Mouse (Mus musculus): ENCODE measurements around the gene Nln. TPM values are rescaled to one million over a fixed set of nuclear protein-coding genes. Genes with fewer than 3 reads are reported as not detected.

Gene Nln
- total and polyA plus RNA-seq, 2 experiments from 2014 or later: 60.2 to 91.3 TPM

DNA sequence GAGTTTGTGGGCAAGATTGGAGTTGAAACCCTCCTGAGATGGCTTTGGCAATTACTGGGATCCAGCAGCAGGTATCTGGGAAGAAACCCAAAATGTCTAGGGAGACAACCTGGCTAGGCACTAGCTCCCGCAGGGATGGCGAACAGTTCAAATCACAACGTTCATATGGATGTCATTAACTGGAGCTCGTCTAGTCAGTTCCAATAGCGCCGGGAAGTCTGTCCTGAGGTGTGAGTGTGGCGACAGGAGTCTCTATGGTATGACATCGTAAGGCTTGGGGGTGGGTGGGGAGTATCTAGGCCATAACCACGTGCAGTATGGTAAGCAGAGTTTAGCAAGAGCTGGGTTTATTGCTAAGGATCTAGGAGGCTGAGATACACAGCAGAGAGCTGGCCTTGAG, 46.4 kb downstream of the Nln start:
- Histone ChIP-seq H3K4me1 (ENCODE audit: insufficient read depth, low read length) (no peaks in the 10 kb centered on the region), H3K27ac (ENCODE audit: low read depth, low read length) (no peak overlapping the region), H3K4me3 (ENCODE audit: low read depth, low read length) (no peak overlapping the region), H3K27me3 (ENCODE audit: insufficient read depth, low read length) (no peaks in the 10 kb centered on the region), H3K9me3 (ENCODE audit: low read length) (no peaks in the 10 kb centered on the region), H3K9ac (replicated peaks; ENCODE audit: low read length, poor library complexity, severe bottlenecking) (no peak overlapping the region), H3K4me2 (ENCODE audit: low read depth, low read length, poor library complexity, severe bottlenecking) (no peak overlapping the region), H3K36me3 (ENCODE audit: insufficient read depth, low read length) (peaks cover 38% of the 10 kb centered on the region)
- WGBS: 87% methylated on average over 9 of the region's 9 CpGs
- ATAC-seq (ENCODE audit: low FRiP score): no peak
- DNase-seq (ENCODE audit: low spot score): no peak
- no peak for TF ChIP-seq CTCF (IDR thresholded peaks at IDR 0.05)

DNA sequence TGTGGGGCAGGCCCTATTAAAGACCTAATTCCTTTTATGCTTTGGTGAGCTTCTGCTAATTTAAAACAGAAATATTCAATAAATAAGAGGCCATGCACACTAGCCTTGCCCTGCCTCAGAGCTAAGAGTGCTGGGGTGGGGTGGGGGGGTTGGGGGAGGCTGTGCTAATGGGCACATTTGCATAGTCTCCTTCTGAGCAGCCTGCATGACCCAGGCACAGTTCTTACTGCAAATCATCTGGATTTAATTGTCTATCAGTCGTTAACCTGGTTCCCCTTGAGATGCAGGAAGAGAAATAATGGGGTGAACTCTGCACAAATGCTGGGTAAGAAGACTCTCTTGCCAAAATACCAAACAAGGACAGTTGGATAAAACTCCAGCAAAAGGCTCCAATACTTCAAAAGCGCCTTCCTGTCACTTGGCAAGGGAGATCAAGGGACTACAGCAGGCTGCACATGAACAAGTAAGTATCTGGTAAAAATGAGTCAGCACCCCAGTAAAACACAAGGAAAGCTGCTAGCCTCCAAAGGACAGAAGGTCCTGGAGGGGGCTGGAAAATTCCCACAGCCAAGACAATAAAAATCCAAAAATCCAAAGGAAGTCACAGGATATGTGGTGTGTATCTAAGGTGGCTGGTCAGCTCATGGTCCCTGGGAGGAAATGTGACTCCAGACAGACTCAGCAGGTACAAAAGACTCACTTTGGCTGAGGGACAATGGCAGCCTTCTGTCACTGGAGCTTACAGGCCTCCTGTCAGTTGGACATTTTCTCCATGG, 47.3 kb downstream of the Nln start:
- Histone ChIP-seq H3K9me3 (ENCODE audit: low read length) (no peaks in the 10 kb centered on the region), H3K9ac (replicated peaks; ENCODE audit: low read length, poor library complexity, severe bottlenecking) (no peak overlapping the region), H3K27ac (ENCODE audit: low read depth, low read length) (no peak overlapping the region), H3K27me3 (ENCODE audit: insufficient read depth, low read length) (no peaks in the 10 kb centered on the region), H3K36me3 (ENCODE audit: insufficient read depth, low read length) (peaks cover 30% of the 10 kb centered on the region), H3K4me1 (ENCODE audit: insufficient read depth, low read length) (no peaks in the 10 kb centered on the region), H3K4me2 (ENCODE audit: low read depth, low read length, poor library complexity, severe bottlenecking) (no peak overlapping the region), H3K4me3 (ENCODE audit: low read depth, low read length) (no peak overlapping the region)
- no peak for TF ChIP-seq CTCF (IDR thresholded peaks at IDR 0.05)
- no peak for ATAC-seq (ENCODE audit: low FRiP score)
- no peak for DNase-seq (ENCODE audit: low spot score)
- WGBS: 55% methylated on average over 2 of the region's 2 CpGs

DNA sequence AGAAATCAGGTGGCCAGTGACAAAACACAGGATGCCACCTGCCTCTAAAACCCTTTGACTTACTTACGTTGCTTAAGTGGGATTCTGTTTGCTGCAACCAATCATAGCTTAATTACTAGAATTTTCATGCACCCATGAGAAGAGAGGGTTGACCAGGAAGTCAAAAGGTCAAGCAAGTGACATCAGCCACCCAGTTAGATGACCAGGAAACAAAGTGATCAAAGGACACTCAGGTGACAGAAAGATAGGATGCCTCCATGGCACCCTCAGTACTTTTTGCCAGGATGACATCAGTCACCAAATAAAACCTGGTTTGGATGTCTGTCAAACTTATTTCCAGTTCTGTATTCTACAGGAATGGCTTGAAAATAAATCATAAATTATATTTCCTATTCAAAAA, 49.2 kb downstream of the Nln start:
- no peak overlapping the region for H3K9ac ChIP-seq (replicated peaks; ENCODE audit: low read length, poor library complexity, severe bottlenecking)
- H3K4me3 ChIP-seq (ENCODE audit: low read depth, low read length): no peak overlapping the region
- no peak overlapping the region for H3K27ac ChIP-seq (ENCODE audit: low read depth, low read length)
- peaks cover 34% of the 10 kb centered on the region for H3K36me3 ChIP-seq (ENCODE audit: insufficient read depth, low read length)
- H3K9me3 ChIP-seq (ENCODE audit: low read length): no peaks in the 10 kb centered on the region
- no peak for TF ChIP-seq CTCF (IDR thresholded peaks at IDR 0.05)
- H3K4me1 ChIP-seq (ENCODE audit: insufficient read depth, low read length): no peaks in the 10 kb centered on the region
- H3K27me3 ChIP-seq (ENCODE audit: insufficient read depth, low read length): no peaks in the 10 kb centered on the region
- H3K4me2 ChIP-seq (ENCODE audit: low read depth, low read length, poor library complexity, severe bottlenecking): no peak overlapping the region
- ATAC-seq (ENCODE audit: low FRiP score) (no peak), DNase-seq (ENCODE audit: low spot score) (no peak)
- WGBS: 85% methylated on average over 1 of the region's 1 CpGs

DNA sequence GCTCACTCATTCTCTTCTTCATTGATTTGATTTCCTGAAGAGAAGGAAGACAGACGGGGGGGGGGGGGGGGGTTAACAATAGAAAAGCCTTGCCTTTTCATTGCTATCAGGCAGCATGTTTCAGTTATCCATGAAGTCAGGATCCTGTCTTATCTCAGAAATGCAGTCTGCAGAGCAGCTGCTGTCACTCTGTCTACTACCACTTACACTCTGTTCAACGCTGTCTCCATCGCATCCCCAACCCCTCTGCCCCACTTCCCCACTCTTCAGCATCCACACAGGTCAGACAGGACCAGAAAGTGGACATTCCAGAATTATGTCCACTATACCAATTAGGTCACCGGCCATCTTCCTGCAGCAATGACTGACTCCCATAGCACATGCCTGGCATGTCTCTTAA, 49.9 kb downstream of the Nln start:
- 86% methylated on average over 4 of the region's 4 CpGs for WGBS
- no peak overlapping the region for H3K27ac ChIP-seq (ENCODE audit: low read depth, low read length)
- DNase-seq (ENCODE audit: low spot score) (no peak), ATAC-seq (ENCODE audit: low FRiP score) (no peak)
- no peaks in the 10 kb centered on the region for H3K9me3 ChIP-seq (ENCODE audit: low read length)
- TF ChIP-seq CTCF (IDR thresholded peaks at IDR 0.05): no peak
- H3K27me3 ChIP-seq (ENCODE audit: insufficient read depth, low read length): no peaks in the 10 kb centered on the region
- no peak overlapping the region for H3K9ac ChIP-seq (replicated peaks; ENCODE audit: low read length, poor library complexity, severe bottlenecking)
- no peaks in the 10 kb centered on the region for H3K4me1 ChIP-seq (ENCODE audit: insufficient read depth, low read length)
- H3K36me3 ChIP-seq (ENCODE audit: insufficient read depth, low read length): peaks cover 29% of the 10 kb centered on the region; the same call in 1 of the 2 replicates
- no peak overlapping the region for H3K4me3 ChIP-seq (ENCODE audit: low read depth, low read length)
- H3K4me2 ChIP-seq (ENCODE audit: low read depth, low read length, poor library complexity, severe bottlenecking): no peak overlapping the region

DNA sequence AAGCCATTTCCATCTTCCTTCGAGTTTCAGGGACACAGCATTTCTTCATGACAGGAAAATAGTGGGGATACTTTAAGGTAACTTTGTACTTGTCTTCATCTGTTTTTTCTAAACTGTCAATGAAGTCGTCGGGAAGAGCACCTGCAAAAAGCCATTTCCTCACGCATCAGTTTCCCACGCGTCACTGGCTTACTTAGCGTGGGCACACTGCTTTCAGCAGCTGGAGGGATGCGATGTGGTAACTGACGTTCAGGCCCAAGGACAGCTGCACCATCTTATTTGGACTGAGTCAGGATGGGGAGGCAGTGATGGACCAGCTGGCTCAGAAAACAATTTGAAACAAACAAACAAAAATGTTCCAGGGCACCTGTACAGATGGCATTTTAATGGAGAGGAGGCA, 50.7 kb downstream of the Nln start:
- DNase-seq (ENCODE audit: low spot score): no peak
- no peaks in the 10 kb centered on the region for H3K4me1 ChIP-seq (ENCODE audit: insufficient read depth, low read length)
- peaks cover 25% of the 10 kb centered on the region; the same call in 1 of the 2 replicates for H3K36me3 ChIP-seq (ENCODE audit: insufficient read depth, low read length)
- no peaks in the 10 kb centered on the region for H3K9me3 ChIP-seq (ENCODE audit: low read length)
- H3K4me3 ChIP-seq (ENCODE audit: low read depth, low read length): no peak overlapping the region
- no peak for TF ChIP-seq CTCF (IDR thresholded peaks at IDR 0.05)
- H3K27ac ChIP-seq (ENCODE audit: low read depth, low read length): no peak overlapping the region
- ATAC-seq (ENCODE audit: low FRiP score): no peak
- no peak overlapping the region for H3K9ac ChIP-seq (replicated peaks; ENCODE audit: low read length, poor library complexity, severe bottlenecking)
- 91% methylated on average over 9 of the region's 9 CpGs for WGBS
- no peaks in the 10 kb centered on the region for H3K27me3 ChIP-seq (ENCODE audit: insufficient read depth, low read length)
- no peak overlapping the region for H3K4me2 ChIP-seq (ENCODE audit: low read depth, low read length, poor library complexity, severe bottlenecking)

DNA sequence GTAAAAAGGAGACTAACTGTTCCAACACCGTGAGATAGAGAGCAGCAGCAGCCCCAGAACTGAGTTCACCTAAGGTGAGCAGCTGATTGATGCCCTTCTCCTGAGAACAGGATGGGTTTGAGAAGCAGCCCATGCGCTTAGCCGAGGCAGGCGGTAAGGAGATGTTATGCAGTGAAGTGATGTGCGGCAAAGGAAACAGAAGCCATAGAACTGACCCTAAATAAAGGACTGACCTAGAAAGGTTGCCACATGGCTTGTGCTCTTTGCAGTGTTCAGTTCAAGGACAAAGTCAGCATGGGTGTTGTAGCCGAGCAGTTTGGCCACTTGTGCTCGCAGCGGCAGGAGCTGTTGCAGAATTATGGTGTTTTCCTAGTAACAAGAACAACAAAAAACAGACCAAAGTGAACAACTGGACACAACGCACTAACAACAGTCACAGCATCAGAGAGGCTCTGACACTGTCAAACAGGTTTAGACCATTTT, 57.1 kb downstream of the Nln start:
- ATAC-seq (ENCODE audit: low FRiP score): no peak

More for the DNA sequence above, 57.1 kb downstream of the Nln start:
- Histone ChIP-seq H3K27ac (ENCODE audit: low read depth, low read length) (no peak overlapping the region), H3K9ac (replicated peaks; ENCODE audit: low read length, poor library complexity, severe bottlenecking) (no peak overlapping the region), H3K36me3 (ENCODE audit: insufficient read depth, low read length) (peaks cover 26% of the 10 kb centered on the region), H3K27me3 (ENCODE audit: insufficient read depth, low read length) (no peaks in the 10 kb centered on the region), H3K4me3 (ENCODE audit: low read depth, low read length) (no peak overlapping the region), H3K4me2 (ENCODE audit: low read depth, low read length, poor library complexity, severe bottlenecking) (no peak overlapping the region), H3K4me1 (ENCODE audit: insufficient read depth, low read length) (no peaks in the 10 kb centered on the region), H3K9me3 (ENCODE audit: low read length) (no peaks in the 10 kb centered on the region)
- DNase-seq (ENCODE audit: low spot score): no peak
- 89% methylated on average over 9 of the region's 9 CpGs for WGBS
- TF ChIP-seq CTCF (IDR thresholded peaks at IDR 0.05): no peak
